Mouse (Mus musculus): Measurements from ENCODE around the gene Gpc4.

Gpc4 gene

GRCm38 (mm10) chrX:52017660-52018059, 147.4 kb downstream of the Gpc4 start:
- DNase-seq (ENCODE audit: low read depth, low spot score) = no peak

Data from c-Kit-negative CD71-positive TER-119-positive erythroid progenitor cells, embryonic 14.5 days (primary cell).